Mouse (Mus musculus) liver, embryonic 16.5 days (tissue): ENCODE measurements around the gene Ldah. TPM values are rescaled to one million over a fixed set of nuclear protein-coding genes. Genes with fewer than 3 reads are reported as not detected.
"Not testable (repeated sequence)": the region's sequence is repeated elsewhere in the genome, so short reads cannot be mapped to it uniquely, and the experiment has no call there.

Source experiments
- ATAC-seq: fragments of 200-750 bp; cut with Nextera tagmentation; 2 replicates; pipeline ENCODE4 v1.8.0; 2017; ENCODE audit warnings: low read depth, mild to moderate bottlenecking, moderate number of reproducible peaks, moderate library complexity
- H3K27ac ChIP-seq: fragments of 300-500 bp; sonication (generic); 2 replicates; pipeline ENCODE4 v1.5.1; 2014; ENCODE audit warnings: mild to moderate bottlenecking, low read length
- H3K27me3 ChIP-seq: fragments of 300-500 bp; sonication (generic); 2 replicates; pipeline ENCODE4 v1.6.1; 2014; ENCODE audit warnings: low read depth, low read length, mixed read lengths; ENCODE audit not compliant: control insufficient read depth, insufficient read depth
- H3K36me3 ChIP-seq: fragments of 300-500 bp; sonication (generic); 2 replicates; pipeline ENCODE4 v1.6.1; 2014; ENCODE audit warnings: mild to moderate bottlenecking; ENCODE audit not compliant: control insufficient read depth, insufficient read depth
- H3K4me1 ChIP-seq: fragments of 300-500 bp; sonication (generic); 2 replicates; pipeline ENCODE4 v1.6.1; 2014; ENCODE audit warnings: low read depth, low read length, mixed read lengths; ENCODE audit not compliant: control insufficient read depth
- H3K4me2 ChIP-seq: fragments of 300-500 bp; sonication (generic); 2 replicates; pipeline ENCODE4 v1.6.1; 2014; ENCODE audit warnings: low read depth, low read length, mixed read lengths
- H3K4me3 ChIP-seq: fragments of 300-500 bp; sonication (generic); 2 replicates; pipeline ENCODE4 v1.5.1; 2014; ENCODE audit warnings: low read depth, mild to moderate bottlenecking, low read length
- H3K9ac ChIP-seq: fragments of 300-500 bp; sonication (generic); 2 replicates; pipeline ENCODE4 v1.6.1; 2014; ENCODE audit warnings: low read depth, low read length
- H3K9me3 ChIP-seq: fragments of 300-500 bp; sonication (generic); replicated peaks from 2 replicates; pipeline ENCODE4 v1.6.1; 2016; ENCODE audit warnings: low read length; ENCODE audit not compliant: control insufficient read depth
- WGBS: fragments of 180-500 bp; shearing (Covaris S2); extraction: QIAGEN DNeasy Blood & Tissue Kit; methylation state at CpG from one replicate; pipeline ENCODE4 v1.1.7; 2014; ENCODE audit not compliant: insufficient replicate concordance; 5-methylcytosine and 5-hydroxymethylcytosine counted together
- polyA plus RNA-seq: library from polyadenylated mRNA; unstranded; fragments of >200 nt; fragmentation: Nextera tagmentation; extraction: Ambion mirVana; gene quantifications from 2 replicates; pipeline ENCODE4 v1.2.1, GENCODE M21; 2015

Ldah gene
- polyA plus RNA-seq, result 21.3 and 22.1 TPM in 2 replicates

- ATAC-seq, result peak; percentile 94
Measured at GRCm38 (mm10) chr12:8207978-8208403, at the start of gene Ldah. TSS of gene Ldah (plus strand) at chr12:8208107.

GRCm38 (mm10) chr12:8167743-8168142, 40.2 kb upstream of the Ldah start:
- 31% methylated on average over 2 of the region's 2 CpGs for WGBS

More at GRCm38 (mm10) chr12:8207978-8208403, at the start of gene Ldah:
- Histone ChIP-seq H3K4me3 (peak within 1 kb of the TSS; percentile 89), H3K9me3 (no peaks in the 10 kb centered on the region), H3K4me2 (peak within 1 kb of the TSS; percentile 72), H3K27me3 (no peaks in the 10 kb centered on the region), H3K4me1 (no peaks in the 10 kb centered on the region), H3K9ac (peak within 1 kb of the TSS; percentile 82), H3K27ac (peak within 1 kb of the TSS; percentile 24; the same call in 1 of the 2 replicates), H3K36me3 (no peaks in the 10 kb centered on the region)
- WGBS, result 0% methylated on average over 34 of the region's 34 CpGs

GRCm38 (mm10) chr12:8180921-8181320, 27.0 kb upstream of the Ldah start:
- no peak overlapping the region for H3K4me2 ChIP-seq
- no peaks in the 10 kb centered on the region for H3K9me3 ChIP-seq
- no peak for ATAC-seq
- H3K9ac ChIP-seq, result no peak overlapping the region
- no peaks in the 10 kb centered on the region for H3K4me1 ChIP-seq
- H3K4me3 ChIP-seq, result no peak overlapping the region
- H3K27ac ChIP-seq, result no peak overlapping the region
- H3K27me3 ChIP-seq, result no peaks in the 10 kb centered on the region
- whole genome bisulfite sequencing, result 39% methylated on average over 6 of the region's 6 CpGs
- H3K36me3 ChIP-seq, result no peaks in the 10 kb centered on the region

More at GRCm38 (mm10) chr12:8167743-8168142, 40.2 kb upstream of the Ldah start:
- Histone ChIP-seq H3K27me3 (no peaks in the 10 kb centered on the region), H3K4me2 (no peak overlapping the region), H3K36me3 (no peaks in the 10 kb centered on the region), H3K9ac (no peak overlapping the region), H3K9me3 (no peaks in the 10 kb centered on the region), H3K27ac (no peak overlapping the region), H3K4me1 (no peaks in the 10 kb centered on the region), H3K4me3 (no peak overlapping the region)
- ATAC-seq, result no peak

- Histone ChIP-seq H3K4me2 (no peak overlapping the region), H3K27me3 (no peaks in the 10 kb centered on the region), H3K27ac (no peak overlapping the region), H3K9me3 (no peaks in the 10 kb centered on the region), H3K4me3 (no peak overlapping the region), H3K4me1 (no peaks in the 10 kb centered on the region), H3K9ac (no peak overlapping the region), H3K36me3 (no peaks in the 10 kb centered on the region)
- ATAC-seq, result no peak
Measured at GRCm38 (mm10) chr12:8181744-8182143, 26.2 kb upstream of the Ldah start.

GRCm38 (mm10) chr12:8184518-8184917, 23.4 kb upstream of the Ldah start:
- H3K9me3 ChIP-seq, result no peaks in the 10 kb centered on the region
- H3K9ac ChIP-seq, result no peak overlapping the region
- H3K27me3 ChIP-seq, result no peaks in the 10 kb centered on the region
- no peaks in the 10 kb centered on the region for H3K36me3 ChIP-seq
- no peak overlapping the region for H3K4me3 ChIP-seq
- no peak for ATAC-seq
- H3K4me2 ChIP-seq, result no peak overlapping the region
- H3K4me1 ChIP-seq, result no peaks in the 10 kb centered on the region
- no peak overlapping the region for H3K27ac ChIP-seq

- Histone ChIP-seq H3K9me3 (no peaks in the 10 kb centered on the region), H3K4me1 (no peaks in the 10 kb centered on the region), H3K9ac (no peak overlapping the region), H3K4me3 (no peak overlapping the region), H3K27me3 (no peaks in the 10 kb centered on the region), H3K27ac (no peak overlapping the region), H3K36me3 (no peaks in the 10 kb centered on the region), H3K4me2 (no peak overlapping the region)
- no peak for ATAC-seq
Measured at GRCm38 (mm10) chr12:8188161-8188560, 19.7 kb upstream of the Ldah start.

- H3K4me3 ChIP-seq, H3K27me3 ChIP-seq, H3K4me2 ChIP-seq, H3K9me3 ChIP-seq, ATAC-seq, H3K27ac ChIP-seq, H3K4me1 ChIP-seq, H3K9ac ChIP-seq, H3K36me3 ChIP-seq: not testable (repeated sequence)
- 62% methylated on average over 15 of the region's 15 CpGs for WGBS
Measured at GRCm38 (mm10) chr12:8188796-8189535, 18.9 kb upstream of the Ldah start.

- H3K9me3 ChIP-seq, result no peaks in the 10 kb centered on the region
- ATAC-seq, result no peak
- no peaks in the 10 kb centered on the region for H3K36me3 ChIP-seq
- 36% methylated on average over 3 of the region's 3 CpGs for WGBS
- H3K4me3 ChIP-seq, result no peak overlapping the region
- H3K4me2 ChIP-seq, result no peak overlapping the region
- H3K4me1 ChIP-seq, result no peaks in the 10 kb centered on the region
- no peak overlapping the region for H3K9ac ChIP-seq
- H3K27ac ChIP-seq, result no peak overlapping the region
- H3K27me3 ChIP-seq, result no peaks in the 10 kb centered on the region
Measured at GRCm38 (mm10) chr12:8189722-8190121, 18.2 kb upstream of the Ldah start.

- no peak overlapping the region for H3K4me2 ChIP-seq
- no peak overlapping the region for H3K9ac ChIP-seq
- H3K36me3 ChIP-seq, result no peaks in the 10 kb centered on the region
- ATAC-seq, result no peak
- H3K27me3 ChIP-seq, result no peaks in the 10 kb centered on the region
- no peaks in the 10 kb centered on the region for H3K9me3 ChIP-seq
- H3K27ac ChIP-seq, result no peak overlapping the region
- no peaks in the 10 kb centered on the region for H3K4me1 ChIP-seq
- WGBS, result 60% methylated on average over 2 of the region's 2 CpGs
- H3K4me3 ChIP-seq, result no peak overlapping the region
Measured at GRCm38 (mm10) chr12:8205721-8206120, 2.2 kb upstream of the Ldah start.
